Mouse (Mus musculus) adrenal gland, adult 18-20 months (tissue): ENCODE results near the gene Arhgef16. TPM values are rescaled to one million over a fixed set of nuclear protein-coding genes. Genes with fewer than 3 reads are reported as not detected.
A peak's percentile ranks its signal among the peaks of the same experiment; 100 is the strongest.

ENCODE experiments used
- DNase-seq, 2 experiments: peaks; one replicate each; pipeline ENCODE4 v3.0.0; 2021 to 2022; ENCODE audit warnings: low spot score in 2 of 2
- total RNA-seq, 2 experiments: library from RNA; stranded (reverse); gene quantifications; 1 replicate in 1 of 2; 2 replicates in 1 of 2; pipeline ENCODE4 v1.2.3; 2021

Arhgef16 gene
- total RNA-seq, 2 experiments from 2014 or later = 0.19 to 0.23 TPM

GRCm38 (mm10) chr4:154294262-154294731 lies 7.2 kb downstream of the Arhgef16 start:
- DNase-seq = no peak

GRCm38 (mm10) chr4:154293735-154294201 lies 7.7 kb downstream of the Arhgef16 start:
- no peak for DNase-seq

GRCm38 (mm10) chr4:154283671-154284070 lies 17.8 kb downstream of the Arhgef16 start:
- DNase-seq = no peak

GRCm38 (mm10) chr4:154279481-154279880 lies 22.0 kb downstream of the Arhgef16 start:
- DNase-seq = no peak

- DNase-seq = peak in 1 of 2 experiments; percentile 13
Measured at GRCm38 (mm10) chr4:154273000-154273399, 28.5 kb downstream of the Arhgef16 start.

GRCm38 (mm10) chr4:154269520-154269919 lies 32.0 kb downstream of the Arhgef16 start:
- DNase-seq = no peak

GRCm38 (mm10) chr4:154267511-154267910 lies 34.0 kb downstream of the Arhgef16 start:
- no peak for DNase-seq

- no peak for DNase-seq
Measured at GRCm38 (mm10) chr4:154262071-154262470, 39.4 kb downstream of the Arhgef16 start.

GRCm38 (mm10) chr4:154260755-154261154 lies 40.7 kb downstream of the Arhgef16 start:
- no peak for DNase-seq

GRCm38 (mm10) chr4:154252537-154253255 lies 48.8 kb downstream of the Arhgef16 start:
- DNase-seq = no peak

- no peak for DNase-seq
Measured at GRCm38 (mm10) chr4:154249316-154249715, 52.2 kb downstream of the Arhgef16 start.

- no peak for DNase-seq
Measured at GRCm38 (mm10) chr4:154248092-154248805, 53.2 kb downstream of the Arhgef16 start.

- no peak for DNase-seq
Measured at GRCm38 (mm10) chr4:154247207-154248091, 54.0 kb downstream of the Arhgef16 start.

GRCm38 (mm10) chr4:154246115-154247040 lies 55.1 kb downstream of the Arhgef16 start:
- peak; percentile 67 to 75 for DNase-seq

- DNase-seq = peak in 1 of 2 experiments; percentile 28
Measured at GRCm38 (mm10) chr4:154245342-154245741, 56.1 kb downstream of the Arhgef16 start.

- no peak for DNase-seq
Measured at GRCm38 (mm10) chr4:154240608-154241007, 60.9 kb downstream of the Arhgef16 start.

- DNase-seq = no peak
Measured at GRCm38 (mm10) chr4:154239199-154239598, 62.3 kb downstream of the Arhgef16 start.

- DNase-seq = no peak
Measured at GRCm38 (mm10) chr4:154237306-154237705, 64.2 kb downstream of the Arhgef16 start.

GRCm38 (mm10) chr4:154236893-154237292 lies 64.6 kb downstream of the Arhgef16 start:
- DNase-seq = no peak

GRCm38 (mm10) chr4:154236001-154236400 lies 65.5 kb downstream of the Arhgef16 start:
- no peak for DNase-seq
